Mouse (Mus musculus) T-helper 2 cell (primary cell): Measurements from ENCODE around the gene Polr2e.

Source experiments
- in situ Hi-C: fragments of 300-600 bp; cut with MboI, MseI; formaldehyde crosslinking; loops from one replicate; pipeline ENCODE4 v1.15.1; 2025; ENCODE audit warnings: high pct_unique_total_duplicates

Polr2e gene

GRCm38 (mm10) chr10:80039559-80039979 is at the start of gene Polr2e:
Gene Polr2e, minus strand, starts transcription at chr10:80039795.
- in situ Hi-C loops: no loop called here

- in situ Hi-C loops: no loop called here
Observed at GRCm38 (mm10) chr10:80089146-80089545, 49.6 kb upstream of the Polr2e start.

GRCm38 (mm10) chr10:80087483-80087882 is 47.9 kb upstream of the Polr2e start:
- in situ Hi-C loops: no loop called here

- in situ Hi-C loops: no loop called here
Observed at GRCm38 (mm10) chr10:80086847-80087246, 47.3 kb upstream of the Polr2e start.

GRCm38 (mm10) chr10:80084817-80085487 is 45.4 kb upstream of the Polr2e start:
- in situ Hi-C loops: no loop called here

- in situ Hi-C loops: no loop called here
Observed at GRCm38 (mm10) chr10:80081075-80081474, 41.5 kb upstream of the Polr2e start.

- in situ Hi-C loops: no loop called here
Observed at GRCm38 (mm10) chr10:80080396-80081070, 40.9 kb upstream of the Polr2e start.

GRCm38 (mm10) chr10:80078366-80078765 is 38.8 kb upstream of the Polr2e start:
- in situ Hi-C loops: no loop called here

- in situ Hi-C loops: no loop called here
Observed at GRCm38 (mm10) chr10:80077312-80077711, 37.7 kb upstream of the Polr2e start.

GRCm38 (mm10) chr10:80076386-80076785 is 36.8 kb upstream of the Polr2e start:
- in situ Hi-C loops: no loop called here

GRCm38 (mm10) chr10:80075924-80076323 is 36.3 kb upstream of the Polr2e start:
- in situ Hi-C loops: no loop called here

- in situ Hi-C loops: no loop called here
Observed at GRCm38 (mm10) chr10:80074813-80075601, 35.4 kb upstream of the Polr2e start.

- in situ Hi-C loops: no loop called here
Observed at GRCm38 (mm10) chr10:80072623-80073489, 33.3 kb upstream of the Polr2e start.

GRCm38 (mm10) chr10:80071516-80071900 is 31.9 kb upstream of the Polr2e start:
- in situ Hi-C loops: no loop called here

GRCm38 (mm10) chr10:80070837-80071515 is 31.4 kb upstream of the Polr2e start:
- in situ Hi-C loops: no loop called here

GRCm38 (mm10) chr10:80069948-80070450 is 30.4 kb upstream of the Polr2e start:
- in situ Hi-C loops: no loop called here

- in situ Hi-C loops: no loop called here
Observed at GRCm38 (mm10) chr10:80069251-80069650, 29.7 kb upstream of the Polr2e start.

GRCm38 (mm10) chr10:80063877-80064650 is 24.5 kb upstream of the Polr2e start:
- in situ Hi-C loops: no loop called here

GRCm38 (mm10) chr10:80063104-80063503 is 23.5 kb upstream of the Polr2e start:
- in situ Hi-C loops: no loop called here
